Mouse (Mus musculus) small intestine, adult 2 months (tissue): ENCODE measurements around the gene Krtap5-3.
"Not testable (repeated sequence)": the region's sequence is repeated elsewhere in the genome, so short reads cannot be mapped to it uniquely, and the experiment has no call there.

Experiments used
- CTCF ChIP-seq: fragments of 200-500 bp; IDR thresholded peaks from 2 replicates; pipeline ENCODE4 v1.5.1; 2012; ENCODE audit warnings: low read depth, mild to moderate bottlenecking, control low read depth, inconsistent platforms, low read length, moderate library complexity, mixed read lengths; ENCODE audit not compliant: insufficient replicate concordance, insufficient read length; ENCODE audit errors: extremely low read depth
- POLR2A ChIP-seq: fragments of 200-500 bp; IDR thresholded peaks from 2 replicates; pipeline ENCODE4 v1.6.1; 2012; ENCODE audit warnings: low read depth, mild to moderate bottlenecking, control low read depth, inconsistent platforms, low read length, moderate library complexity

GRCm38 (mm10) chr7:142206891-142207290 lies 5.7 kb downstream of the Krtap5-3 start:
- not testable (repeated sequence) for TF ChIP-seq POLR2A, CTCF
